Mouse (Mus musculus) heart, embryonic 14.5 days (tissue): ENCODE measurements around the gene Pebp1. TPM values are rescaled to one million over a fixed set of nuclear protein-coding genes. Genes with fewer than 3 reads are reported as not detected.

Source experiments
- ATAC-seq: fragments of 200-750 bp; cut with Nextera tagmentation; 2 replicates; pipeline ENCODE4 v1.8.0; 2017; ENCODE audit warnings: low read depth, moderate TSS enrichment; ENCODE audit not compliant: insufficient number of reproducible peaks, insufficient read depth, low FRiP score
- H3K27ac ChIP-seq, 2 experiments: fragments of 200-500 bp in 1 of 2; fragments of 300-500 bp in 1 of 2; sonication (generic) in 1 of 2; replicated peaks in 1 of 2; 2 replicates each; pipeline ENCODE4 v1.5.1; 2012 to 2014; ENCODE audit warnings: low read depth in 2 of 2, low read length in 2 of 2, control low read depth in 1 of 2, mild to moderate bottlenecking in 1 of 2, mixed read lengths in 1 of 2; ENCODE audit not compliant: control insufficient read depth in 1 of 2, insufficient read depth in 1 of 2
- H3K27me3 ChIP-seq: fragments of 300-500 bp; sonication (generic); 2 replicates; pipeline ENCODE4 v1.6.1; 2014; ENCODE audit warnings: mild to moderate bottlenecking, low read length, control low read depth; ENCODE audit not compliant: control insufficient read depth, insufficient read depth
- H3K36me3 ChIP-seq: fragments of 300-500 bp; sonication (generic); 2 replicates; pipeline ENCODE4 v1.6.1; 2014; ENCODE audit warnings: mild to moderate bottlenecking, control low read depth, low read length, mixed read lengths; ENCODE audit not compliant: control insufficient read depth, insufficient read depth
- H3K4me1 ChIP-seq, 2 experiments: fragments of 200-500 bp in 1 of 2; fragments of 300-500 bp in 1 of 2; sonication (generic) in 1 of 2; 2 replicates each; pipeline ENCODE4 v1.6.1; 2012 to 2014; ENCODE audit warnings: low read length in 2 of 2, control low read depth in 1 of 2, mixed read lengths in 1 of 2; ENCODE audit not compliant: control insufficient read depth in 2 of 2, insufficient read depth in 2 of 2
- H3K4me2 ChIP-seq: fragments of 300-500 bp; sonication (generic); 2 replicates; pipeline ENCODE4 v1.6.1; 2014; ENCODE audit warnings: mild to moderate bottlenecking, low read length
- H3K4me3 ChIP-seq, 2 experiments: fragments of 200-500 bp in 1 of 2; fragments of 300-500 bp in 1 of 2; sonication (generic) in 1 of 2; 2 replicates each; pipeline ENCODE4 v1.5.1; 2012 to 2014; ENCODE audit warnings: low read length in 2 of 2, mild to moderate bottlenecking in 2 of 2, control low read depth in 1 of 2, low read depth in 1 of 2, moderate library complexity in 1 of 2; ENCODE audit not compliant: control insufficient read depth in 1 of 2, insufficient read depth in 1 of 2
- H3K9ac ChIP-seq: fragments of 300-500 bp; sonication (generic); 2 replicates; pipeline ENCODE4 v1.6.1; 2014; ENCODE audit warnings: mild to moderate bottlenecking, low read length
- H3K9me3 ChIP-seq: fragments of 300-500 bp; sonication (generic); 2 replicates; pipeline ENCODE4 v1.6.1; 2016; ENCODE audit warnings: low read length, control low read depth; ENCODE audit not compliant: control insufficient read depth
- WGBS: fragments of 180-500 bp; shearing (Covaris S2); extraction: QIAGEN DNeasy Blood & Tissue Kit; methylation state at CpG from one replicate; pipeline ENCODE4 v1.1.7; 2014; 5-methylcytosine and 5-hydroxymethylcytosine counted together
- polyA plus RNA-seq: library from polyadenylated mRNA; unstranded; fragments of >200 nt; fragmentation: Nextera tagmentation; extraction: Ambion mirVana; gene quantifications from 2 replicates; pipeline ENCODE4 v1.2.1, GENCODE M21; 2014

Pebp1 gene
- polyA plus RNA-seq, 1 experiment from 2014 or later: 638 TPM

GRCm38 (mm10) chr5:117258276-117258675 is 29.1 kb downstream of the Pebp1 start:
- no peaks in the 10 kb centered on the region for H3K9me3 ChIP-seq
- H3K27me3 ChIP-seq: no peaks in the 10 kb centered on the region
- peaks cover 31% of the 10 kb centered on the region for H3K36me3 ChIP-seq
- no peaks in the 10 kb centered on the region for H3K4me1 ChIP-seq
- H3K27ac ChIP-seq: no peak overlapping the region
- ATAC-seq: no peak
- WGBS: 92% methylated on average over 15 of the region's 15 CpGs
- no peak overlapping the region for H3K9ac ChIP-seq
- H3K4me3 ChIP-seq: no peak overlapping the region
- H3K4me2 ChIP-seq: no peak overlapping the region

- no peak overlapping the region for H3K27ac ChIP-seq
- 90% methylated on average over 3 of the region's 3 CpGs for WGBS
These were observed 35.7 kb downstream of the Pebp1 start for GRCm38 (mm10) chr5:117251763-117252162.

GRCm38 (mm10) chr5:117250796-117251195 is 36.6 kb downstream of the Pebp1 start:
- Histone ChIP-seq H3K4me3 (no peak overlapping the region), H3K4me2 (no peak overlapping the region), H3K36me3 (peaks cover 3% of the 10 kb centered on the region; the same call in 1 of the 2 replicates), H3K27ac (no peak overlapping the region), H3K4me1 (peaks cover 4 to 5% of the 10 kb centered on the region in 2 experiments; a peak in 3 of 4 replicates), H3K27me3 (no peaks in the 10 kb centered on the region), H3K9me3 (no peaks in the 10 kb centered on the region), H3K9ac (no peak overlapping the region)
- no peak for ATAC-seq
- 79% methylated on average over 20 of the region's 24 CpGs for WGBS

More at GRCm38 (mm10) chr5:117251763-117252162, 35.7 kb downstream of the Pebp1 start:
- peaks cover 13% of the 10 kb centered on the region; the same call in 1 of the 2 replicates for H3K36me3 ChIP-seq
- H3K9me3 ChIP-seq: no peaks in the 10 kb centered on the region
- H3K4me3 ChIP-seq: no peak overlapping the region
- no peak overlapping the region for H3K4me2 ChIP-seq
- H3K4me1 ChIP-seq: peaks cover 4 to 5% of the 10 kb centered on the region in 2 experiments; a peak in 3 of 4 replicates
- ATAC-seq: no peak
- no peak overlapping the region for H3K9ac ChIP-seq
- no peaks in the 10 kb centered on the region for H3K27me3 ChIP-seq

- Histone ChIP-seq H3K4me1 (peaks cover 4 to 5% of the 10 kb centered on the region in 2 experiments; a peak in 3 of 4 replicates), H3K4me3 (no peak overlapping the region), H3K9me3 (no peaks in the 10 kb centered on the region), H3K36me3 (0 out of 2 replicates have a peak, but pooled peaks cover 3% of the 10 kb centered on the region), H3K27me3 (no peaks in the 10 kb centered on the region), H3K9ac (no peak overlapping the region), H3K27ac (no peak overlapping the region), H3K4me2 (no peak overlapping the region)
- 21% methylated on average over 10 of the region's 10 CpGs for WGBS
- no peak for ATAC-seq
These were observed 39.1 kb downstream of the Pebp1 start for GRCm38 (mm10) chr5:117248351-117248750.

- 90% methylated on average over 8 of the region's 8 CpGs for WGBS
- no peaks in the 10 kb centered on the region for H3K9me3 ChIP-seq
These were observed 42.3 kb downstream of the Pebp1 start for GRCm38 (mm10) chr5:117245170-117245569.

GRCm38 (mm10) chr5:117242671-117243478 is 44.5 kb downstream of the Pebp1 start:
- H3K27ac ChIP-seq: no peak overlapping the region
- no peak for ATAC-seq
- WGBS: 31% methylated on average over 22 of the region's 22 CpGs

More at GRCm38 (mm10) chr5:117245170-117245569, 42.3 kb downstream of the Pebp1 start:
- no peak for ATAC-seq
- H3K9ac ChIP-seq: no peak overlapping the region
- H3K4me2 ChIP-seq: no peak overlapping the region
- H3K27me3 ChIP-seq: no peaks in the 10 kb centered on the region
- H3K4me1 ChIP-seq: peaks cover 8 to 10% of the 10 kb centered on the region in 2 experiments; a peak in 3 of 4 replicates
- H3K27ac ChIP-seq: no peak overlapping the region
- no peak overlapping the region for H3K4me3 ChIP-seq
- H3K36me3 ChIP-seq: no peaks in the 10 kb centered on the region

GRCm38 (mm10) chr5:117241935-117242531 is 45.4 kb downstream of the Pebp1 start:
- WGBS: 59% methylated on average over 16 of the region's 16 CpGs
- no peak overlapping the region for H3K9ac ChIP-seq
- no peak overlapping the region for H3K4me3 ChIP-seq

More at GRCm38 (mm10) chr5:117242671-117243478, 44.5 kb downstream of the Pebp1 start:
- H3K27me3 ChIP-seq: no peaks in the 10 kb centered on the region
- H3K9ac ChIP-seq: peak overlapping the region; percentile 55
- peak overlapping the region; percentile 77 for H3K4me2 ChIP-seq
- H3K4me3 ChIP-seq: peak overlapping the region; percentile 35 to 41
- peaks cover 4 to 7% of the 10 kb centered on the region in 2 experiments; a peak in 3 of 4 replicates for H3K4me1 ChIP-seq
- no peaks in the 10 kb centered on the region for H3K9me3 ChIP-seq
- no peaks in the 10 kb centered on the region for H3K36me3 ChIP-seq

More at GRCm38 (mm10) chr5:117241935-117242531, 45.4 kb downstream of the Pebp1 start:
- H3K4me1 ChIP-seq: peaks cover 4 to 7% of the 10 kb centered on the region in 2 experiments; a peak in 3 of 4 replicates
- H3K36me3 ChIP-seq: no peaks in the 10 kb centered on the region
- no peak for ATAC-seq
- H3K27ac ChIP-seq: no peak overlapping the region
- H3K9me3 ChIP-seq: no peaks in the 10 kb centered on the region
- H3K27me3 ChIP-seq: no peaks in the 10 kb centered on the region
- peak overlapping the region; percentile 77 for H3K4me2 ChIP-seq
